Mouse (Mus musculus): Measurements from ENCODE around the gene Rgs3.

The Rgs3 gene

DNA sequence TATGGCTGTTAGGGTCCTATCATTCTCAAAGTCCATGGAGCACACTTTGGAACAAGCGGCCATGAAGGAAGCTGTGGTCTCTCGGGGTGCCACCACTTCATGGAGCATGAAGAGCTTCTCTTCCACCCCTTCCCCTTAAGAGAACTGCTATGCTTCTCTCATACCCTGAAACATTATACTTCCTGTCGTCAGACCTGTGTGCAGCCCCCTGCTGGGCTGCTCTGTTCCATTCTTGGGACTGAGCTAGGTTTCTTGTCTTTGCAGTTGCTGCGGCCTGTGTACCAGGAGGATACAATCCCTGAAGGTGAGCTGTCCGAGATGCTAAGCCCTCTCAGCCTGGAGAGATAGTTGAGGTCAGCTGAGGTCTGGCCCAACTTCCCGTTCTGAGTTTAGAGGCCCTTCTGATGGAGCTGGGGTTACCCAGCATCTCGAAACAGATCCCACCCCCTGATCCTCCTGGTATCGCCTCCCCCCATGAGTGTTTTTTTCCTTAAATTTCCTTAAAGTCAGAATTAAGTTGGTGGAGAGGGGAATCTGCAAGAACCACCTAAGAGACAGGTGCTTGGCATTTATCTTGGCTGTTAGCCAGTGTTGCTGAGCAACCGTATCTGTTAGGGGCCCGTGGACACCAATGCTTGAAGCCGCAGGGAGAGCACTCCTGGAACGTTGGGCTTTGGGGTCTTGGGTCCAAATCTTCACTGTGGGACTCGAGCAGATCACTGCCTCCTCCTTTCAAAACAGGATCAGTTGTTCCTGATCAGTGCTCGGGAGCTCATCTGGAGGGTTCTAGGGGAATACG, 66.8 kb downstream of the Rgs3 start:
- no peak for DNase-seq (ENCODE audit: extremely low read depth, low read depth, low spot score)

- no peak for DNase-seq (ENCODE audit: extremely low read depth, low read depth, low spot score)
Measured at GRCm38 (mm10) chr4:62627331-62627730, 67.7 kb downstream of the Rgs3 start.

DNA sequence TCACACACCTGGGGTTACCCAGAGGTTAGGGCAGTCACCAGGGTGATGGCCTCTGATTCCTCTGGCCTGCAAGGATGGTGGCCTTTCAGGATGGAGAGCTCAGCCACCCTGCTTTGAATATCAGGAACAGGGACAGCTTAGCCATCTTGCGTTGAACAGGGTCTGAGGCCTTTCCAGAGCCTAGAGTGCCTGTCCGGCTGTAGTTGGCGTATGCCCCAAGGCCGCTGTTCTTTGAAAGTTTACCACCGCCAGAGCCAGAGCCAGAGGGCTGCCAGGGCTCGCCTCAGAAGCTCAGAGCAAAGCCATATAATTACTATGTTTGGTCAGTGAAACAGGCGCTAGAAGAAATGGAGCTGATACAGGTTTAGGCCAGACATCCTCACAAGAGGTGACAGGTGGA, 68.9 kb downstream of the Rgs3 start:
- no peak for DNase-seq (ENCODE audit: extremely low read depth, low read depth, low spot score)

GRCm38 (mm10) chr4:62629461-62629860, 69.8 kb downstream of the Rgs3 start:
- no peak for DNase-seq (ENCODE audit: extremely low read depth, low read depth, low spot score)

DNA sequence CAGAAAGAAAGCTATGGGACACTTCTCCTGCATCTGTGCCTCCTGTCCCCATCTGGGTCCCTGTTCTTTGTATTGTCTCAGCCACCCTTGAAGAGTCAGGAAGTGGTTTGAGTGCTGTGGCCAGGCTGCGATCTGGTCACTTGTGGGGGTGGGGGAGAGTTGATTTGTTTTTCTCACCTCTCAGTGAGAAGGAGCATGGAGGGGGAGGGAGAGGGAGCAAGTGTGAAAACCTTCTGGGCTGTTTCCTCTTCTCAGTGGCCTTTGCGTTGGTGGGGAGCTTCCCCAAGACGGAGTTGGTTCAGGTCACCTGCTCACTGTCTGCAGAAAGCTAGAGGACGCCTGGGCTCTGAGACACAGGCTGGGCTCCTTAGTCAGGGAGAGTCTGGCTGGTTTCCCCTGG, 70.3 kb downstream of the Rgs3 start:
- no peak for DNase-seq (ENCODE audit: extremely low read depth, low read depth, low spot score)

GRCm38 (mm10) chr4:62633243-62633642, 73.6 kb downstream of the Rgs3 start:
- no peak for DNase-seq (ENCODE audit: extremely low read depth, low read depth, low spot score)

DNA sequence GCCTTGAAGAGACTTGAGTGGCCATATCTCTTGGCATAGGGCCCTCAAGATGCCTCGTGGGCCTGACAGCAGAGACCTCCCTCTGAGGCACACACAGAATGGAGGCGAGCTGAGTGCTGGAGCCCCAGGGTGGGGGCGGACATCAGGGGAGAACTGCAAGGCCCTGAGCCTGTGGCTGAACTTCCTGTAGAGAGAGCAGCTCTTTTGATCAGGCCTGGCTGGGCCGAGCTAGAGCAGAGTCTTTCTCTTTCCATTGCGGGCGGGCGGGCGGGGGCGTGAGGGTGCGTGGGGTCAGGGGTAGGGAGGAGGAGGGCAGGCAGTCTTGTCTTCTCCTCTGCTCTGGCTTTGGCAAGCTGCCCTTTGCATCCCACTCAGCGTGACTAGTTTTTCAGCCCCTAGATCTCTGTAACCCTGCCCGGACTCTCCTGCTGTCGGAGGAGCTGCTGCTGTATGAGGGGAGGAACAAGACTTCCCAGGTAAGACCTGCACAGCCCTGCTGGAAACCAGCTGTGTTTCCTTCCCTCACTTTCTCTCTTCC, 74.5 kb downstream of the Rgs3 start:
- DNase-seq (ENCODE audit: extremely low read depth, low read depth, low spot score) = no peak

GRCm38 (mm10) chr4:62634840-62635239, 75.2 kb downstream of the Rgs3 start:
- no peak for DNase-seq (ENCODE audit: extremely low read depth, low read depth, low spot score)

GRCm38 (mm10) chr4:62636047-62636446, 76.4 kb downstream of the Rgs3 start:
- no peak for DNase-seq (ENCODE audit: extremely low read depth, low read depth, low spot score)

DNA sequence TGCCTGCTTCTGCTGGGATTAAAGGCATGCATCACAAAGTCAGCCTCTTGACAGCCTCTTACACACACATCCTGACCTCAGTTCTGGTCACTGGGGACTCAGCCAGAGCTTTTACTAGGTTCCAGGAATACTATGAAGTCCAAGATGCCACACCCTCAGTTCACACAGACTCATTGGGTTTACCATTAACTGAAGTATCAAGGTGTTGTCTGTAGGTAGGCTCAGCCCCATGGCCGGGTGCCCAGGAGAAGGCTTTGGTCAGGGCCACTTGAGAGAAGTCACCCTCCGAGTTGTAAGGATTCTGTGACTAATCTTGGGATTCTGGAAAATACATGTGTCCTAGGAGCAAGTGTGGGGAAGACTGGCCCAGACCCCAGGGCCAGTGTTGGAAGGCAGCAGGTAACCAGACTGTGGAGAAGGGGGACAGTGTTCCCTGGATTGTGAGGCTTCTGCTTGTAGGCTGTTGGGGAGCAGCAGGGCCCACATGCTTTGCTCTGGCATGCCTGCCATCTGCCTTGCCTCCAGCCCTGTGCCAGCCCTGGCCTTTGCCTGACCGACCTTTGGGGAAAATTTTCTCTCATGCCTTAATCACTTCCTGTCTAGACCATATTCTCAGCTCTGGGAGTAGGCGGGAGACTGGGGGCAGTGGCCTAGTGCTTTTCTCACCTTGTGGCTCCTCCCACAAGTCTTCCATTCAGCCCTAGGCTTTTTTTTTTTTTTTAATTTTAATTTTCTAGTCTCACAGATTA, 78.4 kb downstream of the Rgs3 start:
- no peak for DNase-seq (ENCODE audit: extremely low read depth, low read depth, low spot score)

GRCm38 (mm10) chr4:62640496-62641229, 81.0 kb downstream of the Rgs3 start:
- no peak for DNase-seq (ENCODE audit: extremely low read depth, low read depth, low spot score)

DNA sequence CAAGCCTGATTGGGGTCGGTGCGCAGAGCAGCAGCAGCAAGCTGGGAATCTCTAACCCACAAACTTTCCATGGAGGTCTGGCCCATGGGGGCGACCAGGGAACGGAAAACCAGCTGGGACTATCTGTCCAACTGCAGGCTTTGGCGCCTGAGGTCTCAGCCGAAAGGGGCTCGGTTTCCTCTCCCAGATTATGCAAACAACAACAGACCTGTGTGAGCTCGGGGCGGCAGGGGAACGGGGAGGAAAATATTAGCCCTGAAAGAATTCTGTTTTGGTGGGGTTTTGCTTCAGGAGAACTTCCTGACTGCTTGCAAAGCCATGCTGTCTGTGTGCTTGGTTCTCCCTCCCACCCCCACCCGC, 81.6 kb downstream of the Rgs3 start:
- DNase-seq (ENCODE audit: extremely low read depth, low read depth, low spot score) = no peak

GRCm38 (mm10) chr4:62641656-62642055, 82.0 kb downstream of the Rgs3 start:
- DNase-seq (ENCODE audit: extremely low read depth, low read depth, low spot score) = no peak

DNA sequence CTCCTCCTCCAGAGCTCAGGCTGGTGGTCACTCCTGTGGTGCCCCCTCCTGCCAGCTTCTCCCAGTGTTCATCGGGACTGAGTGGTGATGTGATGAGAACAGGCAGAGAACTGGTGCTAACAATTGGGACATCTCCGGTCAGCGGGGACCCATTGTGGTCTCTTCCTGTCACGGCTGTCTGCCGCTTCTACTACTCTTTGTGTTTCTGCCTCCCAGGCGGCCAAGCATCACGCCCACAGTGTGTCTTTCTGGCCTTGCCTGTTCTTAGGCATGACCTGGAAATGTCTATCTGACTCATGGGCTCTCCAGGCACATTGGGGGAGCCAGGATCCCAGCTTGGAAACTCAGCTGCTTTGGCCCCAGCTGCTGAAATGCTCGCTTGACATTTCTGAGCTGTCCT, 83.8 kb downstream of the Rgs3 start:
- no peak for DNase-seq (ENCODE audit: extremely low read depth, low read depth, low spot score)

GRCm38 (mm10) chr4:62644031-62644793, 84.6 kb downstream of the Rgs3 start:
- no peak for DNase-seq (ENCODE audit: extremely low read depth, low read depth, low spot score)

DNA sequence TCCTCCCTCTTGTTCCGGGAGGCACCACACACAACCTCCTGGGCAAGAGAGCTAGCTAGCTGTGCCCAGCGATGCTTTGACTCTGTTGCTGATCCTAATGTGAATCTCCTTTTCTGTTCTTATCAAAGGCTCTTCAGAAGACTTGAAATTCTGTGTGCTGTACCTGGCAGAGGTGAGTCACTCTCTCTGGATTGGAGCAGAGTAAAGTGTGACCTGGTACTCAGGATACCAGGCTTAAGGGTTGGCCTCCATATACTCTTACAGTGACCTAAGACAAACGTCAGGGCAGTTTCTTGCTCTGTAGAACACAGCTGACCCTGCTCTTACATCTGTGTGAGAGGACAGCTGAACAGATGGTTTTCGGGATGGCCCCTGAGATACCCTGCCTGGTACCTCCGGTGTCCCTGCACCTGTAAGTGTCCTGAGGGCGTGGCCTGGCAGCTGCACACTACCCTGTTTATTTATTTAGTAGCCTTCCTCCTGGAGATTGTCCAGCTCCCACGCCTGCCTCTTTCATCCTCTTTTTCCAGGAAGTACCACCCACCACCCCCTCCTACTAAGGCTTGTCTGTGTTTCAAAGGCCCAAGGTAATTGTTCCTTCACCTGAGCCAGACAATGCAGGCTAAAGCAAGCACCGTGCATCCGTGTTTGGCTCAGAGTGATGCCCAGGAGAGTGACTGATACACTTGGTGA, 87.1 kb downstream of the Rgs3 start:
- peak; percentile 16 for DNase-seq (ENCODE audit: extremely low read depth, low read depth, low spot score)

DNA sequence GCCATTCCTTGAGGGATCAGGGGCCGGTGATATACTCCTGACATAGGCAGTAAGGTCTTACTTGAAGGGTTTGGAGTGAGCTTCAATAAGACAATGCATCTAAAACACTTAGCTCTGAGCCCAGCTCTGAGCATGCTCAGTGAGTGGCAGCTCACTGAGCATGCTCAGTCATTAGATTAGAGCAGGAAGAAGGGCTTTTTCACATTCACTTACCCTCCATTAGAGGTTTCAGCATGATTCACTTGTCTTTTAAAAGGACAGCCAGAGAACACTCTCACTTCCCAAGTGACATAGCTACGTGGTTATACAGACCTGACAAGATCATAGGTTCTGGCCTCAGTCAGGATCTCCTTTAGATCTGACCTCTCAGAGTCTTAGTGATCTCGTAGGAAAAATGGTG, 89.2 kb downstream of the Rgs3 start:
- DNase-seq (ENCODE audit: extremely low read depth, low read depth, low spot score) = no peak

- no peak for DNase-seq (ENCODE audit: extremely low read depth, low read depth, low spot score)
Measured at GRCm38 (mm10) chr4:62649536-62650230, 90.0 kb downstream of the Rgs3 start.

DNA sequence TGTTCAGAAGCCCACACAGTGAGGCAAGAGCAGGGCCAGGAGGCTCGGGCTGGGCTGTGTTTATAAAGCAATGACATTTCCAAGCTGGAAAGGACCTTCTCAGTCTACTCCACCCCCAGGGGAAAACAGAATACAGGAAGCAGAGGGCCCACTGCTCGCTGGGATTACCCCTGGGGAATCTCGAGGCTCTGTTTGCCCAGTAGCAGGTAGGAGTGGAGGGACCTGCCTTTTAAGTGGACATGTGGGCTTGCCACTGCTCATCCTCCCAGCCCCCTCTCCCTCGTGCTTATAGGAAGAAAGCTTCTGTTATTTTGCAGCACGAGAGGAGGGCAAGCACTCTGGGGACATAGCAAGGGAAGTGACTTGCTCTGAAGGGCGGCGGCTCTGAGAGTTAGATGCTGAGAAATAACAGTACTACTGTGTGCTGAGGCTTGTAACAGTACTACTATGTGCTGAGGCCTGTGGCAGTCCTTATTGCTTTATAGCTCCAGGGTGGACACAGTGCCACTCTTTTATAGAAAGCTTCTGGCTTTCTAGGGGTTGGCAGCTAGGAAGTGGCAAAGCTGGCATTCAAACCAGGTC, 91.6 kb downstream of the Rgs3 start:
- DNase-seq (ENCODE audit: extremely low read depth, low read depth, low spot score) = no peak
